Mouse (Mus musculus) heart, embryonic 10.5 days (tissue): ENCODE results near the gene Dpp8. TPM values are rescaled to one million over a fixed set of nuclear protein-coding genes. Genes with fewer than 3 reads are reported as not detected.

ENCODE experiments used
- DNase-seq: peaks from one replicate; pipeline ENCODE4 v3.0.0-alpha.2; 2017; ENCODE audit warnings: low spot score
- H3K27ac ChIP-seq: fragments of 300-500 bp; sonication (generic); 2 replicates; pipeline ENCODE4 v1.5.1; 2016; ENCODE audit warnings: mild to moderate bottlenecking
- H3K27me3 ChIP-seq: fragments of 300-500 bp; sonication (generic); 2 replicates; pipeline ENCODE4 v1.6.1; 2016; ENCODE audit warnings: mild to moderate bottlenecking; ENCODE audit not compliant: poor library complexity, insufficient read depth, severe bottlenecking
- H3K36me3 ChIP-seq: fragments of 300-500 bp; sonication (generic); 2 replicates; pipeline ENCODE4 v1.6.1; 2016; ENCODE audit warnings: mild to moderate bottlenecking, moderate library complexity
- H3K4me1 ChIP-seq: fragments of 300-500 bp; sonication (generic); 2 replicates; pipeline ENCODE4 v1.6.1; 2016; ENCODE audit warnings: mild to moderate bottlenecking
- H3K4me3 ChIP-seq: fragments of 300-500 bp; sonication (generic); 2 replicates; pipeline ENCODE4 v1.5.1; 2016; ENCODE audit warnings: mild to moderate bottlenecking, moderate library complexity
- H3K9me3 ChIP-seq: fragments of 300-500 bp; sonication (generic); 2 replicates; pipeline ENCODE4 v1.6.1; 2016; ENCODE audit warnings: mild to moderate bottlenecking, moderate library complexity
- WGBS: fragments of 180-500 bp; shearing (Covaris S2); methylation state at CpG from one replicate; pipeline ENCODE4 v1.1.7; 2016; 5-methylcytosine and 5-hydroxymethylcytosine counted together
- polyA plus RNA-seq: library from polyadenylated mRNA; unstranded; fragments of >200 nt; fragmentation: Nextera tagmentation; extraction: Ambion mirVana; gene quantifications from 2 replicates; pipeline ENCODE4 v1.2.1, GENCODE M21; 2016

Dpp8 gene
- polyA plus RNA-seq, 1 experiment from 2014 or later = 35.2 TPM

- Histone ChIP-seq H3K4me3 (no peak overlapping the region), H3K36me3 (no peaks in the 10 kb centered on the region), H3K4me1 (peaks cover 37% of the 10 kb centered on the region), H3K27ac (no peak overlapping the region), H3K9me3 (no peaks in the 10 kb centered on the region), H3K27me3 (no peaks in the 10 kb centered on the region)
- no peak for DNase-seq
- WGBS = 83% methylated on average over 4 of the region's 4 CpGs
Measured at GRCm38 (mm10) chr9:65016241-65016977, 15.8 kb upstream of the Dpp8 start.

- no peaks in the 10 kb centered on the region for H3K9me3 ChIP-seq
- H3K4me3 ChIP-seq = no peak overlapping the region
- H3K27me3 ChIP-seq = no peaks in the 10 kb centered on the region
- H3K27ac ChIP-seq = no peak overlapping the region
- 86% methylated on average over 16 of the region's 16 CpGs for WGBS
- no peaks in the 10 kb centered on the region for H3K36me3 ChIP-seq
- no peak for DNase-seq
- H3K4me1 ChIP-seq = peaks cover 44% of the 10 kb centered on the region
Measured at GRCm38 (mm10) chr9:65016978-65017827, 15.0 kb upstream of the Dpp8 start.

DNA sequence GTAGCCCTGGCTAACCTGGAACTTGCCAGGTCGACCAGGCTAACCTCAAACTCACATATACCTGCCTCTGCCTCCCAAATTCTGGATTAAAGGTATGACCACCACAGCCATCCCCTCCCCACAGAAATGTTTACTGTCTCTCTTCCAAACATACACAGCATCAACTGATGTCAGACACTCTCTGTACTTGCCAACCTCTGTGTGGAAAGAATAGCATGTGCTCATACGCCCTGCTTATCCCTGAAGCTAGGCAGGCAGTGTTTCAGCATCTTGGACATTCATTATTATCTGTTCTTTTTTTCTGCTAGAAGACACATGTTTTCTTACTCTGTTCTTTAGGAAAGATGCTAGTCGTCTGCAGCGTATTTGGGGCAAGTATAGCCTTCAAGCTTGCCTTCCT is 14.3 kb upstream of the Dpp8 start:
- 85% methylated on average over 4 of the region's 4 CpGs for WGBS
- Histone ChIP-seq H3K4me3 (no peak overlapping the region), H3K27me3 (no peaks in the 10 kb centered on the region), H3K27ac (no peak overlapping the region), H3K36me3 (no peaks in the 10 kb centered on the region), H3K9me3 (no peaks in the 10 kb centered on the region), H3K4me1 (peaks cover 46% of the 10 kb centered on the region)
- no peak for DNase-seq

- no peak for DNase-seq
- WGBS = 78% methylated on average over 3 of the region's 3 CpGs
- no peaks in the 10 kb centered on the region for H3K36me3 ChIP-seq
- H3K27ac ChIP-seq = no peak overlapping the region
- no peaks in the 10 kb centered on the region for H3K9me3 ChIP-seq
- H3K27me3 ChIP-seq = no peaks in the 10 kb centered on the region
- peaks cover 46% of the 10 kb centered on the region for H3K4me1 ChIP-seq
- H3K4me3 ChIP-seq = no peak overlapping the region
Measured at GRCm38 (mm10) chr9:65018588-65019121, 13.6 kb upstream of the Dpp8 start.

DNA sequence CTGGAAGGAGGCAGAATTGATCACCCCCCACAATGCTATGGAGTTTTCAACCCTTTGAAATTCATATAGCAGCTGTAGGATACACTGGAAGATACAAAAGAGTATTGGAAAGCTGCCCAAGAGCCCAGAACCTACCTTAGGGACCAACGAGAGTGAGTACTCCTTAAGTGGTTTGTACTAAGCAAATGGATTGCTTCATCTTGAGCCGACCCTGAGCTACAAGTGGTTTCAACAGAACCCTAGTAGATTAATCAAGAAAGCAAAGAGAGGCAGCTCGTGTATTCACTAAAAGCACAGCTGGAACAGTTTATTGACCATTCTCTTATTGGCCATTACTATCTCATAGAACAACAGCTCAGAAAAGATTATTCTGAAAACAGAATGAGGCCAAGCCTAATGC is 13.1 kb upstream of the Dpp8 start:
- H3K9me3 ChIP-seq = no peaks in the 10 kb centered on the region
- no peaks in the 10 kb centered on the region for H3K27me3 ChIP-seq
- no peak for DNase-seq
- H3K4me1 ChIP-seq = peaks cover 46% of the 10 kb centered on the region
- H3K27ac ChIP-seq = no peak overlapping the region
- H3K36me3 ChIP-seq = no peaks in the 10 kb centered on the region
- H3K4me3 ChIP-seq = no peak overlapping the region
- 48% methylated on average over 3 of the region's 3 CpGs for WGBS

- Histone ChIP-seq H3K4me1 (peaks cover 46% of the 10 kb centered on the region), H3K36me3 (no peaks in the 10 kb centered on the region), H3K9me3 (no peaks in the 10 kb centered on the region), H3K4me3 (peak overlapping the region; percentile 83), H3K27ac (no peak overlapping the region), H3K27me3 (no peaks in the 10 kb centered on the region)
- WGBS = 54% methylated on average over 4 of the region's 4 CpGs
- no peak for DNase-seq
Measured at GRCm38 (mm10) chr9:65020128-65020527, 12.1 kb upstream of the Dpp8 start.

DNA sequence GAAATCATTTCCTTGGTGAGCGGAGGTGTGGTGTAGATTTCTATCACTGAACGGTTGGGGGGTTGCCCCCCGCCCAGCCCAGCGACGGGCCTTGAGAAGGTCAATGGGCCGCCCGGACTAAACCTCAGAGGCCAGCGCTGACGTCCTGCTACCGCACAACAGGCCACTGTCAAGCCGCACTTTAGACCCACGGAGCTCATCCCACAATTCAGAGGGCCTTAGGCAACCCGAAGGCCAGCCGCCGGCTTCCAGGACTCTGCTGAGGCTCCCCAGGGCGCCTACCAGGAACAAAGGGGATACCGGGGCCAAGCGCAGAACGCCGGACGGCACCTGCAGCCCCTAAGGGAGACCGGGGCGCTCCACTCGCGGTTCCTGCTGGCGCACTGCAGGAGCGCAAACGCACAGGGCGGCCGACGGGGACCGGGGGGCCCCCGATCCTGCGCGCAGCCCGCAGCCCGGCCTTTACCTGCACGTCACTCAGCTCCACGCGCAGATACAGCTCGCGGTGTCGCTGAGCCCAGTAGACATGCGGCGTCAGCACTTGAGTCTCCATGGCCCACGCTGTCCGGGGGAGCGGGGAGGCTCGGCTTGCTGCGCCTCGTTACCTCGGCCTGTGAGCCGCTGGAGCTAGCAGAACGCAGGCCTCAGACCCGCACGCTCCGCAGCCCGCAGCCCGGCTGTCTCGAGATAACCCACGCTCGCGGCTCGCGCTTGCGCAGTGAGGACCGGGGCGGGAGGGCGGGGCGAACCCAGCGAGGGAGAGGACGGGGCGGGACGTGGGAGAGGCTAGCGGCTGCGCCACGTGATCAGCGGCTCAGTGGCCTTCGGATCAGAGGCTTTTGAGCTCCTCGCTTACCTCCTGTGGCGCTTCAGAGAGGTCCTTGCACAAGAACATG is 11.0 kb upstream of the Dpp8 start, which contains the start of gene Hacd3:
Hacd3 (minus strand) TSS at position 703 of the 896 bp plus-strand sequence.
- peak within 1 kb of the TSS; percentile 83 for H3K4me3 ChIP-seq
- WGBS = under 1% methylated on average over 81 of the region's 81 CpGs
- H3K4me1 ChIP-seq = peaks cover 36% of the 10 kb centered on the region
- peak within 1 kb of the TSS; percentile 97 for H3K27ac ChIP-seq
- DNase-seq = peak; percentile 97
- no peaks in the 10 kb centered on the region for H3K27me3 ChIP-seq
- H3K36me3 ChIP-seq = no peaks in the 10 kb centered on the region
- H3K9me3 ChIP-seq = no peaks in the 10 kb centered on the region

DNA sequence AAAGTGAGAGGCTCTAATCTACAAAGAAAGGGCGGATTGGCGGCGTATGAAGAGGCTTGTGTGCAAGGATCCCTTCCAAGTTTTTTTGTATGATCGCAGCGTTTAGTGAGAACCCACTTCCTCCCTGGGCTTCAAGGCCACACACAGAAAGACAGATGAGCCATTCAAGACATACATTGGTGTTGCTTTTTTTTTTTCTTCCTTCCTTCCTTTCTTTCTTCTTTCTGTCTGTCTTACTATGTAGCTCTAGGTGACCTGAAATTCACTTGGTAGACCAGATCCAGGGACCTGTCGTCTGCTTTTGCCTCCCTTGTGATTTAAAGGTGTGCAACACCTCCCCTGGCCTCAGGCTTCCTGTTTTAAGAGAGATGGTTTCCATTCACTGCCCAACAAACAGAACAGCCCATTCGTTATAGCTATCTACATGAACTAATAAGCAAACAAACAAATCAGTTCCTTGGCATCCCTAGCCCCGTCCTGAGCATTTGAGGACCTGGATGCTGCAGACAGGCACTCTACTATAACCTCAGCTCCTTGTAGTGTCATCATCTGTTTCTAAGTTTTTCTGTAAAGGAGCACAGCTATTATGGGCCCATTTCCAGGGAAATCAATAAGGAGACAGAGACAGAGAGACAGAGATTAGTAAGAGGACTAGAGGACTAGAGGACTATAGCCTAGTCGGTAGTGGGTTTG is 10.2 kb upstream of the Dpp8 start:
- Histone ChIP-seq H3K9me3 (no peaks in the 10 kb centered on the region), H3K4me3 (peak overlapping the region; percentile 83), H3K4me1 (peaks cover 30% of the 10 kb centered on the region), H3K27me3 (no peaks in the 10 kb centered on the region), H3K36me3 (no peaks in the 10 kb centered on the region), H3K27ac (peak overlapping the region; percentile 97)
- 23% methylated on average over 9 of the region's 9 CpGs for WGBS
- DNase-seq = no peak

DNA sequence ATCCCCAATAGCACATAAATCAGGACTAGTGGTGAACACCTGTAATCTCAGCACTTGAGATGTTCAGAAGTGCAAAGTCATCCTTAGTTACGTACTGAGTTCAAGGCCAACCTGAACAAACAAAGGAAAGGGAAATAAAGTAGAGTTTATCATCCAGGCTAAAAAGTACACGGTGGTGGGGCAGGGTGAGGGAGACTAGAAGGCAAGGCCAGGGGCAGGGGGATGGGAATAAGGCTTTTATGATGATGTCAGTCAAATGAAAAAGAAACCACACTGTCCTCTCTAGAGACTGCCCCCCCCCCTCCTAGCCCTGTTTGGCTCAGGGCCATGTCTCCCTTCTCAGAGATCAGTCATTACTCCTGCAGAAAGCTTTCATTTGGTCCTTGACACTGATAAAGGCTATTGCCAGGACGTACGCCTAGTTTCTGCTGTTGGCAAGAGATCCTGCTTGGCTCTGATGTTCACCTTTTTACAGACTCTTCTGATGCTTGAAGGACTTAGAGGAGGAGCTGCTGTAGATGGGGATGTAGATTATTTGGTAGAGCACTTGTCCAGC is 9.6 kb upstream of the Dpp8 start:
- Histone ChIP-seq H3K4me1 (peaks cover 29% of the 10 kb centered on the region), H3K27me3 (no peaks in the 10 kb centered on the region), H3K9me3 (no peaks in the 10 kb centered on the region), H3K27ac (peak overlapping the region; percentile 97; the same call in 1 of the 2 replicates), H3K4me3 (no peak overlapping the region), H3K36me3 (no peaks in the 10 kb centered on the region)
- 71% methylated on average over 4 of the region's 4 CpGs for WGBS
- no peak for DNase-seq

- Histone ChIP-seq H3K4me1 (peaks cover 29% of the 10 kb centered on the region), H3K27me3 (no peaks in the 10 kb centered on the region), H3K36me3 (no peaks in the 10 kb centered on the region), H3K9me3 (no peaks in the 10 kb centered on the region), H3K27ac (no peak overlapping the region), H3K4me3 (no peak overlapping the region)
- WGBS = 87% methylated on average over 3 of the region's 3 CpGs
- DNase-seq = no peak
Measured at GRCm38 (mm10) chr9:65023447-65023846, 8.8 kb upstream of the Dpp8 start.

- Histone ChIP-seq H3K4me3 (no peak overlapping the region), H3K27ac (no peak overlapping the region), H3K9me3 (no peaks in the 10 kb centered on the region), H3K4me1 (peaks cover 6% of the 10 kb centered on the region), H3K27me3 (no peaks in the 10 kb centered on the region), H3K36me3 (no peaks in the 10 kb centered on the region)
- 85% methylated on average over 7 of the region's 7 CpGs for WGBS
- DNase-seq = no peak
Measured at GRCm38 (mm10) chr9:65027241-65027640, 5.0 kb upstream of the Dpp8 start.

- Histone ChIP-seq H3K4me1 (peaks cover 11% of the 10 kb centered on the region), H3K27ac (no peak overlapping the region), H3K27me3 (no peaks in the 10 kb centered on the region), H3K36me3 (no peaks in the 10 kb centered on the region), H3K4me3 (no peak overlapping the region), H3K9me3 (no peaks in the 10 kb centered on the region)
- WGBS = 84% methylated on average over 5 of the region's 5 CpGs
- no peak for DNase-seq
Measured at GRCm38 (mm10) chr9:65028313-65028712, 3.9 kb upstream of the Dpp8 start.
